Mouse (Mus musculus): ENCODE data around the gene M1ap.
A peak's percentile ranks its signal among the peaks of the same experiment; 100 is the strongest.

Gene M1ap

DNA sequence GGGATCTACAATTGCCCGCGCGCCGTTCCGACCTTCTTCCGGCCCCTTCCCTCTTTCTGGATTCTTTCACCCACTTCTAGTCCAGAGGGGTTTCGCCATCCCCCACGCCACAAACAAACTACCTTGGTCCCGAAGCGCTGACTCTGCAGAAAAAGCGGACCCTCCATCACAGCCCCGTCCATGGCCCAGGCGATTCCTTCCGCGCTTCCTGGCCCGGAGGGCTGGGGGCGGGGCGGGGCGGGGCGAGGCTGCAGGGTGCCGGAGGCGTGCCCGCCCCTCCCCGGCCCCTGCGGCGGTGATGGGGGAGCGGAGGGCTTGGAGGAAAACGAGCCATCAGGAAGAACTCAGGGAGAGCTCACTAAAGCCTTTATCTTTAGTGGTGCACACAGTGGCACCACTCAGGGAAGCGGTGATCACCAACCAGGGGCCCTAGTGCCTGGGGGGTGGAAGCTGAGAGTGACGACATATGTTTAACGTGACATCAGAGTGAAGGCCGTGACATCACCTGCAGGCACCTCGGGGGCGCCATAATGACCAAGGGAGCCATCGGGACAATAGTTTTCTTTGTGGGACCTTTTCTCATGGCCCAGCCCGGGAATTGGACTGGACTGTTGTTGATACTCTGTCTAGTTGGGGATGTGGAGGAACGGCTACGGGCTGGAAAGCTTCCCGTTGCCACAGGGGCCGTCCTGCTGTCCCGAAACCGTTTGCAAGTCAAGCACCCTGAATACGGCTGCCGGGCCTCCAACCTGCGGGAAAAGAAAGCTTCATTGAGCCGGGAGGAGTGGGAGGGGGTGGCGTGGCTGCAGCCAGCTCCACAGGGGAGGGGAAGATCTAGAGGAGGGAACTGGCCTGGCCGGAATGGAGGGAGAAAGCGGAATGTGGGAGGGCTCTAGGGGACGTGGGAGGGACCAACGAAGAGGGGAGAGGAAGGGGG lies 86.8 kb downstream of the M1ap start, which contains the start of the genes Dok1 and Loxl3:
TSS of gene Dok1 (minus strand) at position 223 of the 937 bp plus-strand sequence.
TSS of gene Loxl3 (plus strand) at position 925 of the 937 bp plus-strand sequence.
- DNase-seq (ENCODE audit: low spot score in 2 of 2): peak; percentile 50 to 62

DNA sequence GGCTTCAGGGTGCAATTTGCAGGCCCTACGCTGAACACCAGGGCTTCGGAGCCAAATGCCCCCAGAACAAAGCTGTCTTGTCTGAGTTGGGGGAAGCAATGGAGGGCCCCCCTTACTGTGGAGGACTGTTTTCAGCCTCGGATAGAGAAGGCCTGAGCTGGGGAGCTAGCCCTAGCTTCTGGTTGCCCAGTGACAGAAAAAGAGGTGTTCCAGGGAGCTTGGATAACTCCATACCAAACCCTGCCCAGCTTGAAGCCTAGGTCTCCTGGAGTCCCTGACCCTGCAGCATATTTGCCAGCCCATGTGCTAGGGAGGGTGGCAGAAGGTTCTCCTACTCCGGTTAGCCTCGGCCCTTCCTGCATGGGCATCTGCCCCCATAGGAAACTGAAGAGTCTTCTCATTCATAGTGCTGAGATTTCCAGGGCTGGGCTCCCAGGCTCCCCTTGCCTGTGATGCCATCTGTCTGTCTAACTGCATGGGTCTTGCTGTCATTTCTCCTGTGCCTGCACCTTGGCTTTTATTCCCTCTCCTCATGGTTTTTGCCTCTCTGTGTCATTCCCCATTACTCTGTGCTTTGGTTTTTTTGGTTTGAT lies 87.9 kb downstream of the M1ap start:
- DNase-seq (ENCODE audit: low spot score in 2 of 2): no peak

DNA sequence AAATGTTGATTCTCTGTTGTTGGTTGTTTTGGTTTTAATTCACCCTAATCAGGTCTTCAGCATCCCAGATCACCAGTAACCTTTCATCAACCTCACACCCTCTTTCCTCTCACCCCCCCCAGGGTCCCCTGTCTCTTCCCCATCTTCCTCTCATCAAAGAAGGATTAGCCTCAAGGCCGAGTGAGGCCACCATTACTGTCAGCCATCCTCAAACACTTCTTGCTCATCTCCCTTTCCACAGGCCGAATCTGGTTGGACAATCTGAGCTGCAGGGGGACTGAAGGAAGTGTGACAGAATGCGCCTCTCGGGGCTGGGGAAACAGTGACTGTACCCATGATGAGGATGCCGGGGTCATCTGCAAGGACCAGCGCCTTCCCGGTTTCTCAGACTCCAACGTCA lies 90.5 kb downstream of the M1ap start:
- DNase-seq (ENCODE audit: low spot score in 2 of 2): no peak

DNA sequence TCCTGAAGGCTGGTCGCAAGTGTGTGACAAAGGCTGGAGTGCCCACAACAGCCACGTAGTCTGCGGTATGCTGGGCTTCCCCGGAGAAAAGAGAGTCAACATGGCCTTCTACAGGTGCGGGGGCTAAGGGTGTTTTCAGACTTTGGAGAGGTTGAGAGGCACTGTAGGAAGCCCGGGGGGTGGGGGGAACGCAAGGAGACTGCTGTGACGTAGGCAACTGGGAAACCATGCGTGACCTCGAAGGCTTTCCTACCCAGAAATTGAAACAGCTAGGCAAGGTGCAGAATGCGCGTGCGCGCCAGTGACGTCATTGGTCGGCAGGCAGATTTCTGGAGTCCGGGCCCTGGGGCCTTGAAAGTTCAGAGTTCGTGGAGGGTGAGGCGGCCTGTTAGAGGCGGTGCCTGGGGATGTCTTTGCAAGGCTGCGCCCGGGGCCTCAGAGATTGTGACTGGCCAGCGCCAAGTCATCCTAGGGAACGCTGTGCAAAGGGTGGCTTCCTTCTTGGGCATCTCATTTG lies 91.9 kb downstream of the M1ap start:
- DNase-seq (ENCODE audit: low spot score in 2 of 2): peak; percentile 79 to 92

GRCm38 (mm10) chr6:83040601-83041000 lies 93.9 kb downstream of the M1ap start:
- DNase-seq (ENCODE audit: low spot score in 2 of 2): no peak

DNA sequence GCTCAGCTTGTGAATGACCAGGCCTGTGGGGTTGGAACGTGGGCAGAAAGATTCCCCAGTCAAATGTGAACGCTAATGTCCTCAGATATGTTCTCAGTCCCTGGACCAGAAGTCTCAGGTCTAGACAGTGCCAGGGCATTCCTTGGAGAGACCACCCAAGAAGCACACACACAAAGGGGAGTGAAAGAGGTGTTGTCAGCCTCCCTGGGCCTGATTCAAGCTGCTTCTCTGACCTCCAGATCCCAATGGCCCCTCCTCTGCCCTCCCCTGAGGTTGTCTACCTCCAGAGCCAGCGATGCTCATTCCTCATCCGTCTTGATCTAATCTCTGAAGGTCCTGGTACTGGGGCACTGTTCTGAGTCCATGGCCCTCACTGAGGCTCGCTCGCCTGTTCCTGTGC lies 96.9 kb downstream of the M1ap start:
- no peak for DNase-seq (ENCODE audit: low spot score in 2 of 2)

- DNase-seq (ENCODE audit: low spot score in 2 of 2): no peak
Measured at GRCm38 (mm10) chr6:83043993-83044392, 97.3 kb downstream of the M1ap start.

DNA sequence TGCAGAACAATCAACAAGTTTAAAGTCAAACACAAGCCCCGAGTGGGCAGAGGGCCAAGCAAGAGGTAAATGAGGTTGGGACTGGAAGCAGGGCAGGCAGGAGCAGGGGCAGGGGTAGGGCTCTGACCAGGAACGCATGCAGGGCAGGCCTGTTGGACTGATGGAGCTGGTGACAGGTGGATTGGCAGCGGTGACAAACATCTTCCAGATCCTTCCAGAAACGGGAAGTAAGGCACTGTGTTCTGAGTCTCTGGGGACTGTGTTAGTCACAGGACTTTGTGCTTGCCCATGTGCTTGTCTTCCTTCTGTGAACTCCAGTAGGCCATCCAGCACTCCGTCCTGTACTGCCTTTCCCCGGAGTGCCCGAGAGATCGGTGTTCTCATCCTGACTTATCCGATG lies 98.0 kb downstream of the M1ap start:
- DNase-seq (ENCODE audit: low spot score in 2 of 2): no peak

DNA sequence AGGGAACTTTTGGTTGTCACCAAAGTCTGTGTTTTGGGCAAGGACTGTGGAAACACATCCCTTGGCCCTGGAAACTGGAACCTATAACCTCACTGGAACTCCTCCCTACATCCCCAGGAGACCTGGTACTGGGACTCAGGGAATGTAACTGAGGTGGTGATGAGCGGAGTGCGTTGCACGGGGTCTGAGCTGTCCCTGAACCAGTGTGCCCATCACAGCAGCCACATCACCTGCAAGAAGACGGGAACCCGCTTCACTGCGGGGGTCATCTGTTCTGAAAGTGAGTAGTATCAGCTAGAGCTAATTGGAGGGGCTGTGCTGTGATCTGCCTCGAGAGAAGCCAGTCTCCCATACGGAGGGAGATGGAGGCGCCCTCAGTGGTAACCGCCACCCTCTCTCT lies 102.7 kb downstream of the M1ap start:
- no peak for DNase-seq (ENCODE audit: low spot score in 2 of 2)

DNA sequence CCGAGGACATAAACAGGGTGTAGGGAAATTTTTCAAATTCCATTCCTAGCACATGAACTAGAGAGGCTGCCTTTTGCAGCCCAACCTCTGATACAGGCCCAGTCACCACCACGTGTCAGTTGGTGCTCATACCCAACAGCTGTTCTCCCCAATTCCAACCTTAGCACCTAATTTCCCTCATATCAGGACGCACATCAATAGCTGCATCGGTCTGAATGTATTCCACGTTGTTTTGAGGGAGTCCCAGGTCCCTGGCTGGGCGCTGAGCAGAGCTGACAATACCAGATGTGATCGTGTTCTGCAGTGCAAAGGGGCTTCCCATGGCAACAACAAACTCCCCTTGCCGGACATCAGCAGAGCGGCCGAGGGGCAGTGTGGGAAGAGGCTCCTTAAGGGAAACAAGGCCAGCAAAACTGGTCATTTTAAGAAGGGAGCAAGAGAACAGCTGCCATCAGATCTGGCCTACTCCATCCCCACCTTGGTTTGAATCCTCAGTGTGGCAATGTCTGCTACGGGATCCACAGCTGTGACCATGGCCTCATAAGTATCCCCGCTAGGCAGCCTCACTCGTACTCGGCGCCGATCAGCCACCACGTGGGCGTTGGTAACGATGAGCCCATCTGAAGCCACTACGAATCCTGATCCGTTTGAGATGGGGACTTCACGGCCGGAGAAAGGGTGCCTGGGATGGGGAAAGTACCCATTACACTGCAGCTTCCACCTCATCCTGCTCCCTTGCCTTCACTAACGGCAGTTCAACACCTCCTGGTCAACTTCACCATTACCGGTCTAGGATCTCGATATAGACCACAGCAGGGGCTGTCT lies 106.6 kb downstream of the M1ap start:
- DNase-seq (ENCODE audit: low spot score in 2 of 2): no peak

DNA sequence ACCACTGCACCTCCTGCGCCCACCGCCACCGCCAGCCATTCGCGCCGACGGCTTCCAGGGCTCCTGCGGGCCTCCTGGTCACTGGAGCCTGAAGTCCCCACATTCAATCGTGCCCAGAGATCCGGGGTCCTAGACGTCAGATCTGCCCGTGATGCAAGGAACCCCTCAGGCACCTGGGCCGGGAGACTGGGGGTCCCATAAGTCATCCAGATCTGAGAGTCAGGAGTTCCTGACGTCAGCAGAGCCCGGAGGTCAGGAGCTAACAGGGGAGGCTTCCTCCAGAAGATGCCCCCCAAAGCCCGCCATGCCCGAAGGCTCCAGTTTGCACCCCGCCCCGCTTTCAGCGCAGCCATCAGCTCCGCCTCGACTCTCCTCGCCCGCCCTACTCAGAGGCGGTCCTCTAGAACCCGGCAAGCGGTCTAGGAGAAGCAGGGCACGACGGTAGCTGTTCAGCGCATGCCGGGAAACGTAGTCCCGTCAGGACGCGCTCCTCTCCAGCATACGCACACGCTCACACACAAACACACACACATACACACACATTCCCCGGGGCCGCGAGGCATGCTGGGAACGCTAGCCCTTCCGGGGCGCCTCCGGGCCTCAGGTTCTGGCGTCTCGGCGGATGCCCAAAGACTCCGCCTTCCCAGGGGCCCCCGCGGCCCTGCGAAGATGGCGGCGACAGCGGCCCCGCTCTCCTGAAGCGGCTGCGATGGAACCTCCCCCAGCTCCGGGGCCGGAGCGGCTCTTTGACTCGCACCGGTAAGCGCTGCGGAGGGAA lies 107.6 kb downstream of the M1ap start, which contains the start of gene Aup1:
TSS of gene Aup1 (plus strand) at position 448 of the 778 bp plus-strand sequence.
- DNase-seq (ENCODE audit: low spot score in 2 of 2): peak; percentile 96

- DNase-seq (ENCODE audit: low spot score in 2 of 2): peak; percentile 56 to 58
Measured at GRCm38 (mm10) chr6:83054871-83055431, 108.2 kb downstream of the M1ap start, which contains the start of gene Htra2. Gene Htra2 (minus strand): TSS chr6:83055273.

DNA sequence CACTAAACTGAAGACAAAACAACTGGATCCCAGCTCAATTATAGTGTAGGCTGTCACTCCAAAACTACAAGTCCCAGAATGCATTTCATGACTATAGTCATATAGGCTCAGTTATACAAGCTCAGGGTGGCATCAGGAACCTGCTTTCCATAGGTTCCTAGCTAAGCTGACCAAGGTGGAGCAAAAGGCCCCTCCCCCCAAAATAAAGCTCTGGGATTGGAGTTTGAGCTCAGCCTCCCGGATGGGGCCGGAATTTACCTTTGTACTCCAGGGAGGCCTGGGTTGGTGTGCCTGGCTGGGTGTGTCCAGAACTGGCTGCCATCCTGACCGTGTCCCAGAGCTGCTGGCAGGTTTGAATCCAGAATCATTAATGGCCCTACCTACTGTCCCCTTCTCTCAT lies 111.1 kb downstream of the M1ap start, which contains the start of gene Dqx1:
TSS of gene Dqx1 (plus strand) at position 55 of the 400 bp plus-strand sequence.
- no peak for DNase-seq (ENCODE audit: low spot score in 2 of 2)

GRCm38 (mm10) chr6:83058725-83059124 lies 112.0 kb downstream of the M1ap start:
- DNase-seq (ENCODE audit: low spot score in 2 of 2): no peak

DNA sequence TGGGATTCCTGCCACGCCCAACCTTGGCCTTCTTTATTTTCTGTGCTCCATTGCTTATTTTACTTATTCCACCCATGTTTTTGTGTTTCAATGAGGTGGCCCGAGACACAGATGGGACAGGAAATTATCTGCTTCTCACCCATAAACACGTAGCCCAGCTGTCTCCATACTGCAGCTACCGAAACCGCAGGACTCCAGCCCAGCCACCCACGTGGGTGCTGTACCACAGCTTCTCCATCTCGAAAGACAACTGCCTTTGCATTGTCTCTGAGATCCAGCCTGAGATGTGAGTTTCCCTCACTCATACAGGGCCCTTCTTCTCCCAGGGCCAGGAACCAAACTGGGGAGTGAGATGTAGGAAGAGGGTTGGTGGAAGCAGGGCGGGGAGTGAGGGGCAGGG lies 119.3 kb downstream of the M1ap start:
- no peak for DNase-seq (ENCODE audit: low spot score in 2 of 2)

DNA sequence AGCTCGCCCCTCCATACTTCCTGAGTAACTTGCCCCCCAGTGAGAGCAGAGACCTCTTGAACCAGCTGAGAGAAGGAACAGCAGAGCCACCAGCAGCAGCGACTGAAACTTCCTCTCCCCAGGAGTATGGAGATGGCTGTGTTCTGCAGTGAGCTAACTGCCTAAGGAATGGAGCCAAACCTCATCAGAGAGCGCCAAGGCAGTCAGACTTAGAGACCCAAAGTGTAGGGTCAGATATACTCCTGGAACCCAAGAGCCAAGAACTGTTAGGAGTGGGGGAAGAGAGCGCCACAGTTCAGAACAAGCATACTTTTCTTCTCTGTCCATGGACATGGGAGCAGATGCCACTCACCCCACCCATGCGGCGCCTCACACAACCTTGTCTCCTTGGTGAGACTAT lies 119.7 kb downstream of the M1ap start:
- no peak for DNase-seq (ENCODE audit: low spot score in 2 of 2)

DNA sequence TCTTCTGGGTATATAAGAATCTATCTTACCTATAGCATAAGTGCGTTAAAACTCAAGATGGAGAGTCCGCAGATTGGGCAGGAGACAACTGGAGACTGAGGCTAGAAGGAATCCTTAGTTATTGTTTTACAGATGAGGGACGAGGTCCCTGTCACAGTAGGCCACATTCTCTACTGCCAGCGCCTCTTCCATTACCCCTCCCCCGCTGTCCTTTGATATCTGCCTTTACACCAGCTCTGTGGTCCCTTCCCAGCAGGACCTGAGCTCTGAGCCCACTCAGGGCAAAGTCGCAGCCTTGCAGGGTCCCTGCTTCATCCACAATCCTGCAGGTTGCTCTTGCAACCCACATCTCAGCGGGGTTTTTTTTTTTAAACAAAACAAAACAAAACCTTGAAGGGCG lies 121.5 kb downstream of the M1ap start:
- DNase-seq (ENCODE audit: low spot score in 2 of 2): no peak

DNA sequence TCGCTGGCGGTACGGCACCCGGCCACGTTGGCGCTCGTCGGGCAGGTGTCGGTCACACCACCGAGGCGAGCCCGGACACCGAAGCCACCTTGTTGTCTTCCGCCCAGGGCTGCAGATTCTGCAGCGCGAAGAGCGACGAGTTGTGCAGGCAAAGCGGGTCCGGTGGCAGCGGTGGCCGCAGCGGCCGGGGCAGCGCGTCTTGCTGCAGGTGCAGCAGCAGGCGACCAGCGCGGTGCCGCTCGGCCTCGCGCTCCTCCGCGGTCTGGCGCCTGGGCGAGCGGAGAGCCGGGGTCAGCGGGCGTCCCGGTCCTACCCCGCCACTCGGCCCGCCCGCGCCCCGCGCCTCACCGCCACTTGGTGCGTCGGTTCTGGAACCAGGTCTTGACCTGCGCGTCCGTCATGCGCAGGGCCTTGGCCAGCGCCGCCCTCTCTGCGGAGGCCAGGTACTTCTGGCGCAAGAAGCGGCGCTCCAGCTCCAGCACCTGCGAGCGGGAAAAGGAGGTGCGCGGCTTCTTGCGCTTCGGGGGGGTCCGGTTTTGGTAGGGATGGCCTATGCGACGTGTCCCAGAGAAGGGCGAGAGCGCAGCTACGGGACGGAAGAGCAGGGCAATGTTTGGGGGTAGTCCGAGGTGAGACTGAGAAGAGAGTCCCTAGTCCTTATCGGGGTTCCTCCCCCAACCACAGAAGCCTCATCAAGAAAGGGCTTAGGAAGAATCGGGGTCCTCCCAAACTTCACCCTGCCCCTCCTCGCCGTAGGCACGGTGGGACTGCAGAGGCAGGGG lies 122.2 kb downstream of the M1ap start:
- no peak for DNase-seq (ENCODE audit: low spot score in 2 of 2)

DNA sequence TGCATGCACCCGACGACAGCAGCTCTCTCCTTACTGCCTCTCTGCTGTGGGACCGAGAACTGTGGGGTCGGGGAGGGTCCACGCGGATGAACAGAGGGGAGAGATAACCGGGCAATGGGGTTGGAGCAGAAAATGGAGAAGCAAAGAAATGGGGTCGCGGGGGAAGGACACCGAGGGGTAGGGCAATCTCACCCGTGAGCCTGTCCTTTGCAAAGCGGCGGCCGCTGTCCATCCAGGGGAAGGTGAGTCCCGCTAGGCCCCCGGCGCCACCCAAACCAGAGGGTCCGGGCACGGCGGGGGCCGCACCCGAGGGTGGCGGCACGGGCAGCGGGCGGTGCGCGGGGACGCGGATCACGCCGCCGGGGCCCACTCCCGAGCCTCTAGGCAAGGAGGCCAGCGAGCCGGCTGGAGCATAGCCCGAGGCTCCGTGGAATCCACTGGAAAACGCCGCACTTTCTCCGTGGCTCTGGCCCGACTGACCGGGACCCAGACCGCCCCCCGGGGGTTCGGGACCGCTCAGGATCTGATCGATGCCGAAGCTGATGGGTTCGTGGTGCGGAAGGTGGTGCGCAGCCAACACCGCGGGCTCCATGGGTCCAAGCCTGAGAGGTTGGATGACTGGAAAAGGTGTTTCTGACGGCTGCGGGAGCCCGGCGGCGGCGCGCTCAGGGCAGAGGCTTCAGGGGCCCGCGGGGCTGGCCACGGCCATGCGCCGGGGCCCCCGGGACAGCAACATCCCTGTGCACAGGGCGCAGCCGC lies 123.0 kb downstream of the M1ap start:
- no peak for DNase-seq (ENCODE audit: low spot score in 2 of 2)

DNA sequence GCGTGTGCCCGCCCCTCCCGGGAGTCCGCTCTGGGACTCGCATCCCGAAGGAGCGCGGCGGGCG lies 123.4 kb downstream of the M1ap start, which contains the start of gene Tlx2:
TSS of gene Tlx2 (minus strand) at position 47 of the 64 bp plus-strand sequence.
- no peak for DNase-seq (ENCODE audit: low spot score in 2 of 2)
